Mouse (Mus musculus) forebrain, embryonic 11.5 days (tissue): ENCODE results near the gene Gm17660. TPM values are rescaled to one million over a fixed set of nuclear protein-coding genes. Genes with fewer than 3 reads are reported as not detected.

Source experiments
- ATAC-seq: fragments of 200-750 bp; cut with Nextera tagmentation; replicated peaks from 2 replicates; pipeline ENCODE4 v1.8.0; 2017; ENCODE audit warnings: moderate TSS enrichment; ENCODE audit not compliant: low FRiP score
- DNase-seq: peaks from one replicate; pipeline ENCODE4 v3.0.0-alpha.2; 2017; ENCODE audit warnings: low spot score
- H3K27ac ChIP-seq: fragments of 300-500 bp; sonication (generic); 2 replicates; pipeline ENCODE4 v1.5.1; 2014; ENCODE audit warnings: low read depth, low read length
- H3K27me3 ChIP-seq: fragments of 300-500 bp; sonication (generic); 2 replicates; pipeline ENCODE4 v1.6.1; 2014; ENCODE audit warnings: mild to moderate bottlenecking, low read length, mixed read lengths; ENCODE audit not compliant: control insufficient read depth, insufficient read depth
- H3K36me3 ChIP-seq: fragments of 300-500 bp; sonication (generic); 2 replicates; pipeline ENCODE4 v1.6.1; 2014; ENCODE audit warnings: mild to moderate bottlenecking, low read length, moderate library complexity, mixed read lengths; ENCODE audit not compliant: control insufficient read depth, insufficient read depth
- H3K4me1 ChIP-seq: fragments of 300-500 bp; sonication (generic); replicated peaks from 2 replicates; pipeline ENCODE4 v1.6.1; 2014; ENCODE audit warnings: low read length, mixed read lengths; ENCODE audit not compliant: control insufficient read depth, insufficient read depth
- H3K4me2 ChIP-seq: fragments of 300-500 bp; sonication (generic); 2 replicates; pipeline ENCODE4 v1.6.1; 2014; ENCODE audit warnings: low read depth, mild to moderate bottlenecking, low read length, moderate library complexity, mixed read lengths; ENCODE audit not compliant: severe bottlenecking
- H3K4me3 ChIP-seq: fragments of 300-500 bp; sonication (generic); 2 replicates; pipeline ENCODE4 v1.5.1; 2014; ENCODE audit warnings: low read depth, low read length
- H3K9ac ChIP-seq: fragments of 300-500 bp; sonication (generic); 2 replicates; pipeline ENCODE4 v1.6.1; 2014; ENCODE audit warnings: low read length
- H3K9me3 ChIP-seq: fragments of 300-500 bp; sonication (generic); 2 replicates; pipeline ENCODE4 v1.6.1; 2016; ENCODE audit warnings: low read length, mixed read lengths; ENCODE audit not compliant: control insufficient read depth
- WGBS: fragments of 180-500 bp; shearing (Covaris S2); extraction: QIAGEN DNeasy Blood & Tissue Kit; methylation state at CpG from one replicate; pipeline ENCODE4 v1.1.7; 2014; 5-methylcytosine and 5-hydroxymethylcytosine counted together
- polyA plus RNA-seq: library from polyadenylated mRNA; unstranded; fragments of >200 nt; fragmentation: Nextera tagmentation; extraction: Ambion mirVana; gene quantifications from 2 replicates; pipeline ENCODE4 v1.2.1, GENCODE M21; 2014

Gene Gm17660
- polyA plus RNA-seq, 1 experiment from 2014 or later: not detected

DNA sequence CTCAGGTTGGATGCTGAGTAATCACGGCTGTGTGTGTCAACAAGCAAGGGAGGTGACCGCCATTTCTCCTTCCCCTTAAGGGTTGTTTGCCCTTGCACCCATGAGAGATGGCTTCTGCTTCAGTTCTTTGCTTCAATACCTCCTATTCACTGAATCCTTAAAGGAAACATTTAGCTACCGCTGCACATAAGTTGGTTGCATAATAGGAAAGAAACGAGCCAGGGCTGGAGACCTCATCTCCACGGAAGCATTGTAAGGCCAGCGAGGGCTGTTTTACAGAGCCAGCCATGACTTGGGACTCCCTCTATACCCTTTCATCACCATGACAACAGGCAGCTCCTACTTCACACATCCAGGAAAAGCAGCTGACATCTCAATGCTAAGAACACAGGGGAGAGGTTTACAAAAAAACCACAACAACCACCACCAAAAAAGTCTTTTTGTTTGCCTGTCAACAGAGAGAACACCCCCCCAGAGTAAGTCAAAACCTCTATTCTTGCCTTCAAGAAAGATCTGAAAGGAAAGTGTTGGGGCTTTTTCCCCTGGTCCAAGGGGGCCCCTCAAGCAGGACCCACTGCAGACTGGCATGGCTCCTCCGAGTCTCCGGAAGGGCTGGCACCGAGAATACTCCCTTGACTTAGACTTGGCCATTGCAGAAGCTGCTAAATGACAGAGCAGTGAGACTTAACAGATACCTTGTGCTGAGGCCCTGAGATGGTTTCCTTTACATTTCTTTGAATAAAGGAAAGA lies 32.9 kb upstream of the Gm17660 start:
- peaks cover 51% of the 10 kb centered on the region for H3K4me1 ChIP-seq
- H3K9ac ChIP-seq: peak overlapping the region; percentile 29; the same call in 1 of the 2 replicates
- no peaks in the 10 kb centered on the region for H3K36me3 ChIP-seq
- ATAC-seq: peak; percentile 89
- H3K27me3 ChIP-seq: no peaks in the 10 kb centered on the region
- no peak overlapping the region for H3K4me3 ChIP-seq
- H3K4me2 ChIP-seq: peak overlapping the region; percentile 26; the same call in 1 of the 2 replicates
- WGBS: 11% methylated on average over 9 of the region's 9 CpGs
- H3K27ac ChIP-seq: peak overlapping the region; percentile 83
- peak; percentile 76 for DNase-seq
- no peaks in the 10 kb centered on the region for H3K9me3 ChIP-seq

- ATAC-seq (no peak), DNase-seq (no peak)
- Histone ChIP-seq H3K4me3 (no peak overlapping the region), H3K9me3 (no peaks in the 10 kb centered on the region), H3K27me3 (no peaks in the 10 kb centered on the region), H3K4me1 (peaks cover 51% of the 10 kb centered on the region), H3K9ac (no peak overlapping the region), H3K4me2 (peak overlapping the region; percentile 46; the same call in 1 of the 2 replicates), H3K27ac (peak overlapping the region; percentile 83; the same call in 1 of the 2 replicates), H3K36me3 (no peaks in the 10 kb centered on the region)
- WGBS: 37% methylated on average over 3 of the region's 3 CpGs
Observed at GRCm38 (mm10) chr5:104109516-104109915, 32.1 kb upstream of the Gm17660 start.

- Histone ChIP-seq H3K27me3 (no peaks in the 10 kb centered on the region), H3K36me3 (no peaks in the 10 kb centered on the region), H3K9ac (peak overlapping the region; percentile 32), H3K9me3 (no peaks in the 10 kb centered on the region), H3K27ac (peak overlapping the region; percentile 83), H3K4me3 (no peak overlapping the region), H3K4me1 (peaks cover 51% of the 10 kb centered on the region), H3K4me2 (peak overlapping the region; percentile 46)
- DNase-seq (peak; percentile 72), ATAC-seq (peak; percentile 49)
- WGBS: 8% methylated on average over 18 of the region's 18 CpGs
Observed at GRCm38 (mm10) chr5:104108879-104109369, 31.5 kb upstream of the Gm17660 start.

GRCm38 (mm10) chr5:104108127-104108875 lies 30.9 kb upstream of the Gm17660 start:
- WGBS: 48% methylated on average over 11 of the region's 11 CpGs
- peak overlapping the region; percentile 32 for H3K9ac ChIP-seq
- no peaks in the 10 kb centered on the region for H3K36me3 ChIP-seq
- peaks cover 47% of the 10 kb centered on the region for H3K4me1 ChIP-seq
- H3K4me3 ChIP-seq: no peak overlapping the region
- no peaks in the 10 kb centered on the region for H3K27me3 ChIP-seq
- ATAC-seq (peak; percentile 38), DNase-seq (peak; percentile 65)
- H3K9me3 ChIP-seq: no peaks in the 10 kb centered on the region
- H3K4me2 ChIP-seq: peak overlapping the region; percentile 46; the same call in 1 of the 2 replicates
- H3K27ac ChIP-seq: peak overlapping the region; percentile 83

- Histone ChIP-seq H3K27ac (no peak overlapping the region), H3K27me3 (no peaks in the 10 kb centered on the region), H3K4me1 (peaks cover 24% of the 10 kb centered on the region), H3K9me3 (no peaks in the 10 kb centered on the region), H3K36me3 (no peaks in the 10 kb centered on the region), H3K4me3 (no peak overlapping the region), H3K4me2 (no peak overlapping the region), H3K9ac (no peak overlapping the region)
- peak; percentile 15; the same call in 1 of the 2 replicates for ATAC-seq
- WGBS: 56% methylated on average over 2 of the region's 2 CpGs
- DNase-seq: no peak
Observed at GRCm38 (mm10) chr5:104104111-104104510, 26.7 kb upstream of the Gm17660 start.

DNA sequence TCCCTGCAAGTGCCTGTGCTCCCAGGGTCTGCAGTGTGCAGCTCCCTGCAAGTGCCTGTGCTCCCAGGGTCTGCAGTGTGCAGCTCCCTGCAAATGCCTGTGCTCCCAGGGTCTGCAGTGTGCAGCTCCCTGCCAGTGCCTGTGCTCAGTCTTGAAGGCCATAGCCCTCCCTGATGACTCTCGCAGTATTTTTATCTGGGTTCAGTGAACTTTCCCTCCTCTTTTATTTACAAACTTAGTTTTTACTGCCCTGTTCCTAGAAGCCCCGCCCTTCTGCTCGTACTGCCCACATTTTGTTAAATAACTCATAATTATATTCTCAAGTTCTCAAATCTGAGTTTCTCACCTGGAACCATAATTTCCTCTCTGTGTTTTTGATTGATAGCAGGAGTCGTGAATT lies 25.8 kb upstream of the Gm17660 start:
- DNase-seq (no peak), ATAC-seq (no peak)
- no peak overlapping the region for H3K4me2 ChIP-seq
- H3K27me3 ChIP-seq: no peaks in the 10 kb centered on the region
- WGBS: 80% methylated on average over 4 of the region's 4 CpGs
- H3K9me3 ChIP-seq: no peaks in the 10 kb centered on the region
- no peak overlapping the region for H3K27ac ChIP-seq
- H3K4me3 ChIP-seq: no peak overlapping the region
- no peak overlapping the region for H3K9ac ChIP-seq
- H3K4me1 ChIP-seq: peaks cover 16% of the 10 kb centered on the region
- no peaks in the 10 kb centered on the region for H3K36me3 ChIP-seq

GRCm38 (mm10) chr5:104101678-104102531 lies 24.5 kb upstream of the Gm17660 start:
- peak; percentile 74 for ATAC-seq
- Histone ChIP-seq H3K36me3 (no peaks in the 10 kb centered on the region), H3K27me3 (no peaks in the 10 kb centered on the region), H3K27ac (peak overlapping the region; percentile 62; the same call in 1 of the 2 replicates), H3K4me3 (no peak overlapping the region), H3K9ac (no peak overlapping the region; the same call in 1 of the 2 replicates), H3K9me3 (no peaks in the 10 kb centered on the region), H3K4me2 (0 out of 2 replicates have a peak overlapping the region, but pooled peaks have one; percentile 24), H3K4me1 (peaks cover 11% of the 10 kb centered on the region)
- peak; percentile 55 for DNase-seq
- WGBS: 9% methylated on average over 10 of the region's 10 CpGs
